Mouse (Mus musculus): ENCODE measurements around the gene Stard5.
A peak's percentile ranks its signal among the peaks of the same experiment; 100 is the strongest.

Stard5 gene

DNA sequence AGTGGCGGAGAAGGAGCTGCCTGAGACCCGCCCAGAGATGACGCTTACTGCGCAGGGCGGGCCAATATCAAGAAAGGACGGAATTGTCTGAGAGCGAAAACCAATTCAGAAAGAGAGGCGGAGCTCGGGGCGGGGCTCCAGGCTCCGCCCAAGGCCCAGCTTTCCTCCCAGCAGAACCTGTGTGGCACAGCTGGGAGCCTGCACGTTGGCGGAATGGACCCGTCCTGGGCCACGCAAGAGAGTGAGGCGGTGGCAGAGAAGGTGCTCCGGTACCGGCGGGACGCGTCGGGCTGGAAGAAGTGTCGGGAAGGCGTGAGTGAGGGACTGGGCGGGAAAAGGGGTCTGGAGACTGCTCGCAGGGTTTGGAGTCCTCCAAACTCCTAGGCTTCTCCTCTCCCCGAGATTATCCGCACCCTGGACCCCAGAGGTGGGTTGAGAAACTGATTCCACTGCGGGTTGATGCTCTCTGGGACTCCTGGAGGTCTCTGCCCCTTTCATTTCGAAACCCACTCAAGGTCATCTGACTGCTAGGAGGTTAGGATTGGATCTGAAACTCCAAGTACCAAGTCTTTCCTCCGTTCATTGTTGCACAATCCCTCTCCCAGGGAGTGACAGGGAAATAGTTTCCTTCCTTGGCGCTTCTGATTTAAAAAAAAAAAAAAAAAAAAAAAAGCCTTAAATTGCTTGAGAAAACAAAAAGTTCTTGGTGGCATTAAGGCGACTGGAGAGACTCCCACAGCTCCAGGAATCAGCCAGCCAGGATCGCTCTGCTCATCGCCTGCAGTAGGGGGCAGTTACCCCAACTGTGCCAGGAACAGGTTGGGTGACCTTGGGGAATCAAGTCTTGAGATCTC is at the start of gene Stard5:
Stard5 (plus strand) TSS at position 132 of the 854 bp plus-strand sequence.
- DNase-seq (ENCODE audit: low read depth) = peak; percentile 89

DNA sequence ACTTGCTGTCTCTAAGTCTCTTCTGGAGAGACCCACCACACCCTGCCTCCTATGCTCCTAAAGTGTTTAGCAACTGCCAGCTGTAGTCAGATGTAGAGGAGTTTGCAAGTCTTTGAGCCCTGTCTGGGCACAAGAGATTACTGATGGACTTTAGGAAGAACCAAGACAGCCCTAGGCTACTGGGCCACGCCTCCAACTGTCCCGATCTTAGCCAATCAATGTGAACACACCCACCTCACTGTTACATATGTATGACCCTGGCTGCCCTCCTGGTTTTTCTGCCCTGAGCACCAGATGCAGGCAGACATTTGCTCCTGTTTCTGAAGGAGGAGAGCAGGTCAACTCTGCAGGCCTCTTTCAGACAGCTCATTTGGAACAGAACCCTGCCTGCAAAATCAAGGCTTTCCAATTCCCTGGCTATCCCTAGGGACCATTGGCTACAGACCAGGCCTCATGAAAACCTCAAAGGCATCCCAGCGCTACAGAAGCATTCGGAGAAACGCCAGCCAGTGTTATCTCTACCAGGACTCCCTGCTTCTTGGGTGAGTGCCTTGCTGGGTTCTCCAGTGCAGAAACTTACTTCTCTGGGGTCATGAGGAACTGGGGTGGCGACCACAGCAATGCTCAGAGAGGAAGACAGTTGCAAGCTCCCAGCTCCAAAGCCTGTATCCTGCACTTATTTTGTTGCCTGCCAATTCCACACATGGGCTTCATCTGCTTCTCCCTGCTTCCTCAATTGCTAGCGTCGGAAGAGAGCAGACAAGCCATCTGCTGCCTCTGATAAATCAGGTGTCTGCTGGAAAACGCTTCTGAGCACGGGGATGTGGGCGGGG is 46.9 kb upstream of the Stard5 start, which contains the start of gene Tmc3:
Tmc3 (plus strand) TSS at position 289 of the 833 bp plus-strand sequence.
- DNase-seq (ENCODE audit: low read depth) = peak; percentile 3

DNA sequence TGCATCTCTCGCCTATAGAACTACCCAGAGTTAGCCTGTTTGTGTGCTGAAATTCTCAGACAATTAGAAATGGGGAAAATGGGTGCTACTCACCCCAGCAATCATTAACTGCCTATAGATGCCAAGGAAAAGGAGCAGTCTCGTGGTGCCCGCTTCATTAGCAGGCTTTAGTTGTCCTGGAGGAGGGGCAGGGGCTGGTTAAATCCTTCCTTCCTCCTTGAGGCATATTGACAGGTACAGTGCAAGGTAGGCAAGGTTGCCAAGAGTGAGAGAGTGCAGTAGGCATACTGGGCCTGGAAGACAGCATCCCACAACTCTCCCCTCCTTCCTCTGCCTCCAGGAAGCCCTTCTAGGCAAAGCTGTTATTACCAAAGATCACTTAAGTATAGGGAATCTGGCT is 37.7 kb upstream of the Stard5 start:
- no peak for DNase-seq (ENCODE audit: low read depth)

DNA sequence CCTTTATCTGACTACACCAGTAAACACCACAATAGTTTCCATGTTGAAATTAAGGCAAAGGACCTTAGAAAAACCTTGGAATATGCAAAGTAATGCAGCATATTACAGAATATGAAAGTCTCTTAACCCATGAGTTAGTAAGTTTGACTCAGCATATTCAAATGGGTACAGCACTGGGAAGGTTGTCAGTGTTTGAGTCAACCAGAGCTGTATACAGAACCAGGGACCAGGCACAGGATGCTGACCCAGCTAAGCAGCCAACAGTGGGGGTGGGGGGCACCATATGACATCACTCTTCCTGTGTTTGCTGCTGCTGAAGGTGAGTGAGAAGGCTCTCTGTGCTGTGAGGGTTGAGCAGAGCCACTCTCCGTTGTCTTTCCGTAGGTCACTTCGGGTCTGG is 34.7 kb upstream of the Stard5 start:
- no peak for DNase-seq (ENCODE audit: low read depth)

GRCm38 (mm10) chr7:83598997-83599912 is 32.5 kb upstream of the Stard5 start:
- DNase-seq (ENCODE audit: low read depth) = no peak

DNA sequence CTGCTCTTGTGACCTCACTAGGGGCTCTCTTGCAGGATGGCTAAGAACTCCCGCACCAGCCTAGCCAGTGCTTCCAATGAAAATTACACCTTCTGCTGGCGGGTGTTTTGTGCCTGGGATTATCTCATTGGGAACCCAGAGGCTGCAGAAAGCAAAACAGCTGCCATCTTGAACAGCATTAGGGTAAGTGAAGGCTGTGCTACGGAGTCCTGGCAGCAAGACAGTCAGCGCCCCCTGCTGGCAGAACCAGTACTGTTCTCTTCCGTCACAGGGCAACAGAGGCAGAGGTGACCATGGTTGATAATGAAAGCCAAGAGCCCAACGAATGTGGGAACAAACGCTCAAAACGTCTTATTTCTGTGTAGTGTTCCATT is 31.9 kb upstream of the Stard5 start:
- DNase-seq (ENCODE audit: low read depth) = peak; percentile 14

GRCm38 (mm10) chr7:83604180-83604944 is 27.4 kb upstream of the Stard5 start:
- no peak for DNase-seq (ENCODE audit: low read depth)

GRCm38 (mm10) chr7:83606796-83607195 is 25.0 kb upstream of the Stard5 start:
- DNase-seq (ENCODE audit: low read depth) = no peak

GRCm38 (mm10) chr7:83609891-83610290 is 21.9 kb upstream of the Stard5 start:
- no peak for DNase-seq (ENCODE audit: low read depth)

DNA sequence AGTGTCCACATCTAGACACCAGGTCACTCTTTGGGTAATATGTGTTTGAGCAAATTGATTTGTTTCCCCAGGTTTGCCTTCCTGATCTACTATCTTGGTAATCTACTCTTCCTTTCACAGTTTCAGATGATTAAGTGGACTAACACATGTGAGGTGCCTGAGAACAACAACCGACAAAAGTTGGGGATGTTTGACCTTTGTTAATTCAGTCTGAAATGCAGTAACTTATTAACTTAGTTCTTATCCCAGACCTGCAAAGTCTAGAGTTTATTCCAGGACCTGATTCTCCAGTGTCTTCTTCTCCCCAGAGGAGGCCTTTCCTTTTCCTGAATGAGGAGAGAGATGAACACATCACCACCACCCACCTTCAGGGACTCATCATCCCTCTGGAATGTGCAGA is 19.9 kb upstream of the Stard5 start:
- DNase-seq (ENCODE audit: low read depth) = no peak

DNA sequence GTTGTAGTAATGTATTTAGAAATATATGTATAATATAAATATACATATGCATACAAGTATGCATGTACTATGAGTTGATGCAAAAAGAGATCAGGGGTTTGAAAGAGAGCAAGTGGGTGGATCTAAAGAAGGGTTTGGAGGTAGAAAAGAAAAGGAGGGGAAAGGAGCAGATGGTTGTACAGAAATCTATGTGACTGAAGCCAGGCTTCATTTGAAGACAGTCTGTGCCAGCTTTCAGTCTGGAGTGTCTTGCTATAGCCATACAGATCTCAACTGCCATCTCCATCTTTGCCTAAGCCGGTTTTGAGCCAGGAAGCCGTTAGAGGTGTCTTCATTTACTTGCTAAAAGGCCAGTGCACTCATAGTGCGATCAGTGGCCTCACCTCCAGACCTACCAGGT is 16.5 kb upstream of the Stard5 start:
- no peak for DNase-seq (ENCODE audit: low read depth)

- no peak for DNase-seq (ENCODE audit: low read depth)
Measured at GRCm38 (mm10) chr7:83615815-83616214, 15.9 kb upstream of the Stard5 start.

GRCm38 (mm10) chr7:83616268-83616667 is 15.5 kb upstream of the Stard5 start:
- no peak for DNase-seq (ENCODE audit: low read depth)

DNA sequence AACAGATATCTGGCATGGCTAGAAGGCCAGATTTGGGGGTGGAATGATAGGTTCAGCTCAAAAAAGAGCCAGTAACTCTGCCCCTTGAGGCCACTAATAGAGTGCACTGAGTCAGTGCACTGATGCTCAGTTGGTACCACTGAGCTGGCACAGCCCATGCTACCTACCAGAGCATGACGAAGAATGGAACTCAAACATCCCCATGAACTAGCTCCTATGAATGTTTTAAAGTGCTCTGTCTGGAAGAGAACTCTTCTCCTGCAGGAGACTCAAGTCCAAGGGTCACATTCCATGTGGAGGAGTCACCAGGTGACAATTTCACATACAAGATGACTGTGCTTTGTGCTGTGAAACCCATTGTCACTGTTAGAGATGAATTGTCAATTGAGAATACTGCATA is 13.1 kb upstream of the Stard5 start:
- DNase-seq (ENCODE audit: low read depth) = no peak

DNA sequence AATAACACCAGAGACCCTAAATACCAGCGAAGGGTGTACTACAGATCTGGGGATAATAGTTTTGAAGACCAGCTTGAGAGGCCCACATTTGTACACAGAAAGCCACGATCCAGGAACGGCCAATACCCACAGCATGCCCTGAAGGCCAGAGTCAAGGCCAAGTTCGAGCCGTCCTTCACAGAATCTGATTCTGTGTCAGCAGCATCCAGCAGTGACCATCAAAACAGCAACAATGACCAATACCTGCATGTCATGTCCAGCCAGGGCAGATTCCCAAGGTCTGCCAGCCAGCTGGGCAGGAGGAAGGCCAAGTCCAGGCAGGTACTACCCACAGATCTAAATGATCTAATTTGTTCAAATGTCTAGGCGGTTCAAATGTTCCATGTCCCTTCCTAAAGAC is 9.2 kb upstream of the Stard5 start:
- no peak for DNase-seq (ENCODE audit: low read depth)

- DNase-seq (ENCODE audit: low read depth) = no peak
Measured at GRCm38 (mm10) chr7:83624065-83624464, 7.7 kb upstream of the Stard5 start.

DNA sequence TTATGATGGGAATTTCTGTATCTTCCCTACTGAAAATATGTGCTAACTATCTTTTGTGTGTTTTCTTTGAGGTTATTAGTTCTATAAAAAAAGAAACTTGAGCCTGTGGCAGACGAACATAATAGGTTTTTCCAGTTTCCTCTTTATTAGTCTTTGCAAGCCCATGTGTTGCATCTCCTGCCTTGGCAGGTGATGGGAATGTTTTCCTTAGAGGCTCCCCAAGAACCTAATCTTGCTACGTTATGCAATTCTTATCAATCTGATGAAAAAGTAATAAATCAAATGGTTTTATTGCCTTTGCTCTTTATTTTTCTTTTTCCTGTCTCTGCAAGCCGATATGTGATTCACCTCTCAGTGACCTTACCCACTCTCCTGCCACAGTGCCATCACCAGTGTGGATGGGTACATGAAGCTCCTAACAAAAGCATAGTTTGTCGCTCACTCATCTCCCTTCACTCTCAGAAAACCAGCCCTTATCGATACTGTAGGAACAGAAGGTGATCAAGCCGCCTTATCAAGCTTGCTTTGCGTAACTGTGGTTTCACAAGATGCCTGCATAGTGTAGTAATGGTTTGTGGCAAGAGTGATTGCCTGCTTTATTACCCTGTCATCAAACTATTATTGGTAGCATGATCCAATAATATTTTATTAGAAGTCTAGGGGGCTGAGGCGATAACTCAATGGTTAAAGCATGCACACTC is 5.1 kb upstream of the Stard5 start:
- DNase-seq (ENCODE audit: low read depth) = no peak

GRCm38 (mm10) chr7:83627369-83627768 is 4.4 kb upstream of the Stard5 start:
- DNase-seq (ENCODE audit: low read depth) = no peak

DNA sequence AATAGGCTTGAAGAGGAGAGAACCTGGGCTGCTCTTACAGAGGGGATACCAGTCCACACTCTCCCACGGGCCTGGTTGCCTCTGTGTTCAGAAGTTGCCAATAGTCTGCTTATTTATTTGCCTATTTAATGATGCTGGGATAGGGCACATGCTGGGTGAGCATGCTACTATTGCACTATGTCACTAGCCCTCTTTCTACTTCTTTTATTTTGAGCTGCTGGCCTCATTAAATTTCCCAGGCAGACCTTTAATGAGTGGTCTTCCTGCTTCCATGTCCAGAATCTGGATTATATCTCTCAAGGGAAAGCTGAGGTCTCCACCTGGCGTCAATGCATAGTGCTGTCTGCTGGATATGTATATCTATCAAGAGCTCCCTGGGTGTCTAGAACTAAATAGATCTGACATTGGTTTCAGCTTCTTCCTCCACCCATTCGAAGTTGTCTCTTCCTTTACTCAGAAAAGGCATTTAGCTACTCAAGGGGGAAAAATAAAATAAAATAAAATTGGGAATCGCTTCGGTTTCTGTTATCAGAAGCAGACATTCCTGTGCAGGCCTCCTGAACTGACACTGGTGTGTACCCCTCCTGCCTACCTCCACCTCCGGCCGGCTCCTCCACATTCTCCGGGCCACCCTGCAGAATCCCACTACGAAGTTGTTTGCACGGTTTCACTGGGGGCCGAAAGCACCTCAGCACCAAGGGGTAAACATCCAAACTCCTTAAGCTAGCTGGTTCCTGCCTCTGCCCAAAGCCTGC is 509 bp upstream of the Stard5 start:
- peak; percentile 13 for DNase-seq (ENCODE audit: low read depth)

DNA sequence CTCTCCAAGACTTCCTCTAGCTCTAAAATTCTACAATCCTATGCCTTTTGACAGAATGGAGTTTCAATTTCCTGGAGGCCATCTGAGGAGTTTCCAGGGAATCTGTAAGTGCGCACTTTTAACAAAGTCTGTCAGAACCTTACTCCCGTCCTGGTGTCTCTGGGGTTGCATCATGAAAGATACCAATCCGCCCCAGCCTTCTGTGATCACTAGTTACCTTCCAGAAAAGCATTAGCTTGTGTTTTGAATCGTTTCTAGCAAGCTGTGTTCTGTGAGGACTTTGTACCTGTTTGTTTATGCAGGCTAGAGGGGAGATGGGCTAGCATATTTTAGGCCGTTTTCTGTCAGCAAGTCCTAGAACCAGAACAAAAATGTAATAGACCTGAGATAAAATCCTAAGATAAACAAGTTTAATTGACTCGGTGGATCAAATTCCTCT is 942 bp downstream of the Stard5 start:
- DNase-seq (ENCODE audit: low read depth) = no peak

All from c-Kit-positive CD71-positive TER-119-negative erythroid progenitor cells, embryonic 14.5 days (primary cell).